Mouse (Mus musculus) cortical plate, adult 2 months (tissue): ENCODE measurements around the gene Olfr263.

ENCODE experiments used
- CTCF ChIP-seq: fragments of 200-500 bp; IDR thresholded peaks from 2 replicates; pipeline ENCODE4 v1.5.1; 2011; ENCODE audit warnings: mild to moderate bottlenecking, control low read depth, low read length; ENCODE audit not compliant: insufficient read depth; ENCODE audit errors: extremely low read depth
- POLR2A ChIP-seq: fragments of 200-500 bp; IDR thresholded peaks from 2 replicates; pipeline ENCODE4 v1.6.1; 2011; ENCODE audit warnings: mild to moderate bottlenecking, low read length, control low read depth; ENCODE audit not compliant: insufficient read depth; ENCODE audit errors: extremely low read depth

DNA sequence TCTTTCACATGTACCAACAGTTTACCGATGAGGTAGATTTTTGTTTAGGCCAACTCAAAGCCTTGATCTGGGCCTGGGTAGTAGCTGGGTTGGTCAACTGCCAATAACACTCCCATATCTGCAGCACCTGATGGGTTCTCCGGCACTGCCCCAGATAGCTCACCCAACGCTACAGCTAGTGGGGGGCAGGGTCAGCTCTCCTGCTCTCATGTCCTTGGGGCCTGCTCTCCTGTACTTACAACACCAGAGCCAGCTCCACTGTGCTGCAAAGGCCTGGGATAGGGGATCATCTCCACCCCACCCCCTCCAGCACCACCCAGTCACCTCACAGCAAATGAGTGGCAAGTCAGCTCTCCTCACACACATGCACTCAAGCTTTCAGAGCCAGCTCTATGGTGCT is 19.7 kb upstream of the Olfr263 start:
- TF ChIP-seq POLR2A (no peak), CTCF (no peak)
